Mouse (Mus musculus) T-cell, adult 2 months (primary cell): ENCODE measurements around the gene Kif22.

Experiments
- DNase-seq: peaks from one replicate; pipeline ENCODE4 v3.0.0; 2022; ENCODE audit warnings: low spot score

The Kif22 gene

GRCm38 (mm10) chr7:127030172-127030571 lies 12.1 kb downstream of the Kif22 start:
- DNase-seq, result no peak

- no peak for DNase-seq
Observed at GRCm38 (mm10) chr7:127027885-127028284, 14.4 kb downstream of the Kif22 start.

GRCm38 (mm10) chr7:127026984-127027726 lies 15.1 kb downstream of the Kif22 start, which contains the start of gene Maz:
Gene Maz (minus strand): TSS chr7:127027037.
- DNase-seq, result peak; percentile 99

- DNase-seq, result no peak
Observed at GRCm38 (mm10) chr7:127026616-127026983, 15.7 kb downstream of the Kif22 start.

GRCm38 (mm10) chr7:127026161-127026600 lies 16.1 kb downstream of the Kif22 start:
- peak; percentile 54 for DNase-seq

GRCm38 (mm10) chr7:127025556-127026160 lies 16.6 kb downstream of the Kif22 start:
- DNase-seq, result peak; percentile 49

- peak; percentile 83 for DNase-seq
Observed at GRCm38 (mm10) chr7:127024755-127025555, 17.3 kb downstream of the Kif22 start.

GRCm38 (mm10) chr7:127023896-127024690 lies 18.2 kb downstream of the Kif22 start:
- peak; percentile 68 for DNase-seq

- DNase-seq, result no peak
Observed at GRCm38 (mm10) chr7:127023272-127023691, 19.0 kb downstream of the Kif22 start.

GRCm38 (mm10) chr7:127022528-127023271 lies 19.6 kb downstream of the Kif22 start:
- no peak for DNase-seq

GRCm38 (mm10) chr7:127021563-127022527 lies 20.4 kb downstream of the Kif22 start:
- DNase-seq, result no peak

GRCm38 (mm10) chr7:127020901-127021562 lies 21.2 kb downstream of the Kif22 start, which contains the start of the genes Gm42742 and Prrt2:
Gene Gm42742 (minus strand): TSS chr7:127021097.
Gene Prrt2 (minus strand): TSS chr7:127021211.
- DNase-seq, result peak; percentile 52

GRCm38 (mm10) chr7:127020491-127020890 lies 21.8 kb downstream of the Kif22 start:
- DNase-seq, result no peak

- no peak for DNase-seq
Observed at GRCm38 (mm10) chr7:127020031-127020430, 22.2 kb downstream of the Kif22 start.

GRCm38 (mm10) chr7:127019306-127019960 lies 22.8 kb downstream of the Kif22 start:
- DNase-seq, result no peak

- no peak for DNase-seq
Observed at GRCm38 (mm10) chr7:127018416-127019305, 23.6 kb downstream of the Kif22 start.

- DNase-seq, result no peak
Observed at GRCm38 (mm10) chr7:127017950-127018345, 24.3 kb downstream of the Kif22 start.
